Mouse (Mus musculus): Measurements from ENCODE around the gene Gm45837. TPM values are rescaled to one million over a fixed set of nuclear protein-coding genes. Genes with fewer than 3 reads are reported as not detected.
A peak's percentile ranks its signal among the peaks of the same experiment; 100 is the strongest.

Gm45837 gene
- total RNA-seq, 4 experiments from 2014 or later = 3.8 to 4.1 TPM; not detected in 2

DNA sequence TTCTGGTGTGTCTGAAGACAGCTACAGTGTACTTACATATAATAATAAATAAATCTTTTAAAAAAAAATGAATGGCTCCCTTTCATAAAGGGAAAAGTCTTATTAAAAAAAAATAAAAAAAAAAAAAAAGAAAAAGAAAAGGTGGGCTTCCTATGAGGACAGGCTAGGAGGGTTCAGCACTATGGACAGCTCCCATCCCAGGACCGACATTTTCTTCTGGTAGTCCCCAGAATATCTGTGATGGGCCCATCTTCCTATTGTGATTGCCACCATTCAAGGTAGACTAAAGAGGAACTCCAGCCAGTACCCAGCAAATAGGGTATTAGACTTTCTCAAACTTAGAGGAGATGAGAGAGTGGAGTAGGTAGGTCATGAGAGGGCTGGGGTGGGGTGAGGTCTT lies 27.2 kb downstream of the Gm45837 start:
- DNase-seq (ENCODE audit: low spot score in 2 of 2) = no peak

DNA sequence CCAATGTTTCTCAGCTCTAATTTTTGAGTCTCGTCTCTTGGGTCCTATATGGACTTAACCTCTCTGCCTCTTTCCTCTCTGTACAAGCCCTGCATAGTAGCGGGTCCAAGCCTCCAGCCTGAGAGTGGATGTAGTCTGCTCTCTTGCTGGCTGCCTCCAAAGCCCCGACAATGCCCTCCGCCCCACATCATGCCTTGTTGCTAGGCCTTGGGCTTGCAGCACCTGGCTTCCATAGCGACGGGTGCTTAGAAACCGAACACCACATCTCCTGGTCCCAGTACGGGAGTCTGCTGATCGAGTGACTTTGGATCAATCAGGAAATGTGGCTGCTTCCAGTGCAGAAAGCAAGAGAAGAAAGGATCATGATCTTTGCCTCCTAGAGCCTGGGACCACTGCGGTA lies 32.4 kb downstream of the Gm45837 start:
- DNase-seq (ENCODE audit: low spot score in 2 of 2) = no peak

DNA sequence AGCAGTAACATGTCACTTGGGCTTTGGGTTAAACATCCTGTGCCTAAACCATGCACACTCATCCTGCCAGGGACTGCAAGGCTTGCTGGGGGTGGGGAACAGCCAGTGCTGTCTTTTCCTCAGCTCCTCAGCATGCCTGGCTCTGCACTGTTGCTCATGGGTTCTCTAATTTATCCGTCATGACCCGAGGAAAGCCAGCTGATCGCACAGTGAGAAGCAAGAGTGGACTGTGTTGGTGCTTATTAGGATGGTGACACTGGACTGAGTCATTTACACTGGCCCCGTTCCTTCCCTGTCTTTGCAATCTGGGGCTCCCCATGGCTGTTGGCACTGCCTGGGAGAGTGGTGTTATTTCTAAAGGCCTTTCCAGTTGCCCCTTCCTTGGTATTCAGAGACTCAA lies 33.5 kb downstream of the Gm45837 start:
- no peak for DNase-seq (ENCODE audit: low spot score in 2 of 2)

DNA sequence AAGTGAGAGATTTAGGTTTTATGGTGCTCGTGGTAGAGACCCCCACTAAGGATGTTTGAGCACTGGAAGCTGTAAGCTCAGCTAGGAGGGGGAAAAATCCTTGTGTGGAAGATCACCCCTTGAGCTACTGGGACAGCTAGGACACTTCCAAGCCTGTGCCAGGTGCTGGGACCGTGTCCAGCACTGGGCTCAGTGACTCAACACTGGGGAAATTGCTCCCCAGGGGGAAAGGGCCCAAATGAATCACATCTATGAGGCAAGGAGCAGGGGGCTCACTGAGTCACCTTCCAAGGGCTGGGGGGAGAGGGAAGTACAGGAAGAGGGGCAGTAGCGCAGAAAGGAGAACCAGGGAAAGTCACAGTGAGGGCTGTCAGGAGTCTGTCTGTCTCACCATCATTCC lies 39.2 kb downstream of the Gm45837 start:
- no peak for DNase-seq (ENCODE audit: low spot score in 2 of 2)

DNA sequence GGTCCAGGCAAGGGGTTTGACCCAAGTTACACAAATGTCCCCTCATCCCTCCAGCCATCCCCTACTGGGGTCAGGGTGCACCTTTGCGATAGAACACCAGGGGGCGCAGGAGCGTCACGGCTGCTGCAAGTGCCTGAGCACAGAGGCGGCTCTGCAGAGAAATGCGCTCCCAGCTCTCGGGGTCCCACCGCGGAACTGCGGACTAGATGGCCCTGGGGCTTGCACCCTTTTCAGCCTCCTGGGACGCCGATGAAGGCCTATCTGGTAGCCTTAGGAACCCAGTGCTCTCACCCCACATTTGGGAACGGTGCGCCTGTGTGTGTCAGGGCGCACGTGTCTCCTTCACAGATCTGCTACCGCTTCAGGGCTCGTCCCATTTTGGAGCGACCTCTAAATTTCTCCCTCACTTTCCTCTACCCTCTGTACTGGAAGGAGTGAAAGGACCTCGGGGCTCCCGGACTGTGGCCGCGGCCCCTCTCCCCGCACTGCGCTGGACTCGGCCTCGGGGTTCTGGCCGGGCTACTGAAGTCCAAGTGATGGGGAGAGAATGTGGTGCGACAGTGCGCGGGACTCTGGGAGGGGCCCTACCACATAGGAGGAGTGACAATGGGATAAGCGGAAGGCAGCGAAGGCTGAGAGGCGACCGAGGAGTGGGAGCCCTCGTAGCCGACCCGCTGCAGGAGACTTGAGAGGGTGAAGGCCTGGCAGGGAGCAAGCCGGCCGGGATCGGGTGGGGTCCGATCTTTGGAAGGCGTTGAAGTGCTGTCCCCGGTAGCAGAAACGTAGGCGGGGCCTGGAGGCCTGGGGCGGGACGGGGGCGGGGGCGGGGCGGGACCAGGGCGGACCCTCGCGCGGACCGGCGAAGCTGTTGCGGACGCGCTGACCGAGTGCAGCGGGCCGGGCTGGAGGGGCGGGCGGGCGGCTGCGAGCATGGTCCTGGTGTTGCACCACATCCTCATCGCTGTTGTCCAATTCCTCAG lies 40.0 kb downstream of the Gm45837 start:
- peak; percentile 76 for DNase-seq (ENCODE audit: low spot score in 2 of 2)

DNA sequence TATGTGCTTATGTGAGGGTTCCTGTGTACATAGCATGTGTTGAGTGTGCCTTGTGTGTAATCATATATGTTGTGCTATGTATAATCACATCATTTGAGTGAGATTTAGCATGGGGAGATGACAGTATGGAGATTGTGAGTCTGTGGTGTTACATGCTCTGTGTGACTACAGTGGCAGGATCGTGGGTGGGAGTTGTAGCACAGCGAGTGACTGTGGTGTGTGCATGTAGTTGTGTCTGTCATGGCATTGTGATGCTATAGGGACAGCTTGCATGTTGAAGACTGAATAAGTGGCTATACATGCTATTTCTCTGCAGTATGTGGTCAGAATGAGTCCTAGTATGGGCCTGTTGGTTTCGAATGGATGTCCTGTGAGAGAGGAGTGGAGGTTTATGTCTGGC lies 42.0 kb downstream of the Gm45837 start:
- DNase-seq (ENCODE audit: low spot score in 2 of 2) = no peak

DNA sequence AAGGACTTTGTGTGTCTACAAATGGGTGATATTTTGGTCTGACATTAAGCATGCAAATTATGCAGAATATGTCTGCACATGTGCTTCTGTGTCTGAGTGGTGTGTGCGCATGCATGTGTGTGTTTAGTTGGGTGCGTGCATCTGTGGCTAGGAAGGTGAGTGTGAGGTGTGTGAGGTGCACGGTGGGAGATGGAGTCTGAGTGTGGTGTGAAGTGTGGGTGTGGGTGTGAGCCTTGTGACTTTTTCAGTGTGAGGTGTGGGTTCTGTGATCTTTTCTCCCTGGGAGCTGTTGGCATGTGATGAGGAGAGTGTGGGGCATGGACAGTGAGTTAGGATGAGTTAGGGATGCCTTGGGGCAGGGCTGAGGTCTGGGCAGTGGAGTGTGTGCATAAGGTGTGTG lies 42.6 kb downstream of the Gm45837 start:
- DNase-seq (ENCODE audit: low spot score in 2 of 2) = no peak

DNA sequence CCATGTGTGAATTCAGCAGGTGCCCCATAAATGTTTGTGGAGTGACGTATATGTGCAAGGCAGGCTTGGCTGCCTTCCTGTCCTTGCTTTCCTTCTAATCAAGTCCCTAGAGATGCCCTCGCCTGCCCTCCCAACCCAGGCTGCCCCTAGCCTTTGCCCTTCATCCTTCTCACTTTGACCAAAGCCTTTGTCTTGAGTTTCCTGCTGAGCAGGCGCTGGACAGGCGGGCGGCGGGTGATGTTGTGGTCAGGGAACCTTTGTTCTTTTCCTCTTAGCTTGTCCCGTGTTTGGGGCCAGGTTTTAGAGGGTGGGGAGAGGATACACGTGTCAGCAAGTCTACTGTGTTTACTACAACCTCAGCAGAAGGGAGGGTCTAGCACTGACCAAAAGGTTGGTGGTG lies 43.0 kb downstream of the Gm45837 start:
- no peak for DNase-seq (ENCODE audit: low spot score in 2 of 2)

DNA sequence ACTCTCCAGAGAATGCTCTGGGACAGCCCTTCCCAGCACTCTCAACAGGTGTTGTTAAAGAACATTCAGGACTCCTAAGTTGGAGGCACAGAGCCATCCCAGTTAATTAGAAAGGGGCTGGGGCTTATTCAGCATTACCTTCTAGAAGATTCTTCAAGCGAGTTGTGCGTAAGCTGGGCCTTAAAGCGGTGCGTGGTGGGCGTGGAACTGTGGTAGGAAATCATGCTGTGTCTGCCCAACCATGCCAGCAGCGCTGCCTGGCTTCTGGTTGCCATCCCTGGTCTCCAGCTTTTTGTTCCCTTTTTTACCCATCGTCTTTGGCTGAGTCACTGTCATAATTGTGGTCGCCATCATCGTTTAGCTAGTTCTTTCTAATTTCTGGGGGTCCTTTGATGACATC lies 43.8 kb downstream of the Gm45837 start:
- no peak for DNase-seq (ENCODE audit: low spot score in 2 of 2)

DNA sequence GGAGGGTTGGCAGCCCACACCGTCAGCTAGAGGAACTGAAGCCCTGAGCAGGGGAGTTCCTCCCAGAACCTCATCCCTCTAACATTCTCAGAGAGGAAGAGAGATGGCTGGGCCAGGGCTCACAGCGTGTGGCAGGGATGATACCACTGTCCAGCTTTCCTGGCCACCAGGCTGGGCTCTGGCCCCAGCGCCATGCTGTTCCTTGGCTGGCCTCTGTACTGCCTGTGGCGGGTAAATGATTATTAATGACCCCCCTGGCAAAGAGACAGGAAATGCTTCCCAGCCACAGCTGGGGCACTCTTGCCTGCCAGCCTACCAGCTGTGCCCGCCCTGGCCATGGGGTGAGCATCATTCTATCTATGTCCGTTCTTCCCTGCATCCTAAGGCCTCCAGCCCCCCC lies 44.5 kb downstream of the Gm45837 start:
- DNase-seq (ENCODE audit: low spot score in 2 of 2) = no peak

DNA sequence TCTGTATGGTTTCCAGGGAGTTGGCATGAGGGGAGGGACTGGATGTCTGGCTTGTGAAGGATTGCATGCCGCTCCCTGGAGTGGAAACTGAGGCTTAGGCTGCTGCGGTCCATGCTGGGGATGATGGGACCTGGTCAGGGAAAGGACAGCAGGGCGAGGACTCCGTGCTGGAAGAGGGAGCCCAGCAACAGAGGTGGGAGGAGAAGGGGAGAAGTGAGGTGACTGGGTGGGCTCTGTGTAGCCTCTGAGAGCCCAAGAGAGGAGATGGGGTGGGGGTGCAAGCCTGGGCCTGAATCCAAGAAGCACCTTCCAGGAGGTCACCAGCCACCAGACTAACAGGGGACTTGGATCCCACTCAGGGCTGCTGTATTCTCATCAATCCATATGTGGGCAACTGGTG lies 45.6 kb downstream of the Gm45837 start:
- DNase-seq (ENCODE audit: low spot score in 2 of 2) = no peak

DNA sequence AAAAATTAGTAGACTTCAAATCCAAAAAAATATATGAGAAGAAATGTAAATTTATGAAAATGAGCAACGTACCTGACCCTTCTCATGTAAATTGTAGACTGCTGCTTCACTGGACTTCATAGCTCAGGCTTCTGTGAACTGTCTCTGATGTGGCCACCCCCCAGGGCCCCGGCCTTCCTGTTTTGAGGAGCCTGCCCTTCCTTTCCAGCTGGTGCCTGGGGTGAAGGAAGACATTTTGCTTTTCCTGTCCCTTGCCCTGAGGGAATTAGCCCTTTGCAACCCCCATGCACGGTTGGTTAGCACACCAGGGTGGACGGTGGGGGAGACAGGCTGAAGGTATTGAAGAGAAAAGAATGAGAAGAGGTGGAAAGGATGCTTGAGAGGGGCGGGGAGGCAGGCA lies 46.1 kb downstream of the Gm45837 start:
- no peak for DNase-seq (ENCODE audit: low spot score in 2 of 2)

DNA sequence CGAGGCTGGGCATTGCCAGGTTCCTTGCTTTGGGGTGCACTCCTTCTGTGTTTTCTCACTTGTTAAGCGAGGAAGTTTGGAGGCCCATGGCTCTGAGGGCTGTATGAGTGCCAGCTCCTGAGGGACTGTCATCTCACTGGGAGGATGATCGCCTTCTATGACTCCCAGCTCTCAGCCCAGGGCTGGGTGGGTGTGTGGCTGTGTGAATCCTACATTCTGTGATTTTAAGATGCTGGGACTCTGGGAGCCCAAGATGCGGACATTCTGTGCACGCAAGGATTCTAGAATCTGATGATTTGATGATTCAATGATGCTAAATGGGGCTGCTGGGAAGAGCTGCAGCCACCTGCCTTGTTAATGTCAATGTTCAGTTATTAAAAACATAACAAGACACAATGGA lies 46.6 kb downstream of the Gm45837 start:
- no peak for DNase-seq (ENCODE audit: low spot score in 2 of 2)

DNA sequence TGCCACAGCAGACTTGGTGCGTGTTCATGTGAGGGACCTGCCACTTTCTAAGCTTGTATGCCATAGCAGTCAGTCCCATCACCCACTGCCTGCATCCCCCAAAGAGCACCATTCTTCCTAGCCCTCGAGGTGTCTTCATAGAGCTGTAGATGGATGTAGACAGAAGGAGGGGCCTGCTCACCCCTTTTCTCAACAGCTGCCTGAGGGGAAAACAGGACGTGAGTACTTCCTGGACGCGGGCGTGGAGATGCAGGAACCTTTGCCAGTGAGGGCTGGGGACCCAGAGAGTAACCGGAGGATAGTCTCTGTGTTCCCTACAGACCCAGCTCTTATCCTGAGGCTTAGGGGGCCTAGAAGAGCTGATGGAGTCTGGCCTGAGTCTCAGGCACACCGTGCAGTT lies 47.1 kb downstream of the Gm45837 start:
- DNase-seq (ENCODE audit: low spot score in 2 of 2) = no peak

DNA sequence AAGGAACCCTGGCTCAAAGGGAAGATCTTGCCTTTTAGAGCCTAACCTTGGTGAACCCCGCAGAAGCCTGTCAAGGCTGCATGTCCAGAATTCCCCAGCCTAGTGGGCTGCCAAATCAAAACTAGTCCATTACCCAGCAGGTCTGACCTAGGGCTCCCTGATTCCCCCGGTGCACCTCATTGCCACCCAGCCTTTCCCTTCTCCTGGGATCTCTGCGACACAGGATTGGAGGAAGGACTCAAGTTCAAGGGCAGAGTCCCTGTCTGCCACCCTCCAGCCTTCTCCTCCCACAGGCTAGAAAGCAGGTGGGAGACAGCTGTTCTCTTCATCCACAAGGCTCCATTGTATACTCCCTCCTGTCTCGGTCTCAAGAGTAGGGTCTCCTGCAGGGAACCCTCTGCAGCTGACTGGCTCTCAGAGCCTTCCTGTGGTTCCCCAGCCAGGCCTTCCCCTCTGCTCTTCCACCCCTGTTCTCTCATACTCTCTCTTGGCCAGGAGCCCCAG lies 47.6 kb downstream of the Gm45837 start:
- no peak for DNase-seq (ENCODE audit: low spot score in 2 of 2)

DNA sequence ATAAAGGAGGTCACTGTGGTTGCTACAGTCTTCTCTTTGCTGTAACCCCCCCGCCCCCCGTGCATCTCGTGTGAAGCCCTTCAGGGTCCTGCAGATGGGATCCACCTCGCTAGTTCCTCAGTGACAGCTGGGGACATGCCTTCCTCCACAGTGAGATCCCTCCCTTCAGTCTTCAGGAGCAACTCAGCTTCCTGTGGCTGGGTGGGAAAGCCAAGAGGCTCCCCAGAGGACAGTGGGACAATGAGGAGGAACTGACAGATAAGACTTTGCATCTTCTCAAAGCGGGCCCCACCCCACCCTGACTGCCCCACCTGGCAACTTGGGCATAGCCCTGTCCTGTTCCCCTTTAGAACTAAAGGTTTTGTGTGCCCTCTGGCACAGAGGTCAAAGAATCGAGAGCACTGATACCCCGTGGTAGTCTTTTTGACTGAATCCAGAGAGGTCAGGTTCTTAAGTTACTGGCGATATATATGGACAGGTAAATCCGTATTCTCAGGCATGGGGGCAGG lies 48.7 kb downstream of the Gm45837 start:
- DNase-seq (ENCODE audit: low spot score in 2 of 2) = no peak

DNA sequence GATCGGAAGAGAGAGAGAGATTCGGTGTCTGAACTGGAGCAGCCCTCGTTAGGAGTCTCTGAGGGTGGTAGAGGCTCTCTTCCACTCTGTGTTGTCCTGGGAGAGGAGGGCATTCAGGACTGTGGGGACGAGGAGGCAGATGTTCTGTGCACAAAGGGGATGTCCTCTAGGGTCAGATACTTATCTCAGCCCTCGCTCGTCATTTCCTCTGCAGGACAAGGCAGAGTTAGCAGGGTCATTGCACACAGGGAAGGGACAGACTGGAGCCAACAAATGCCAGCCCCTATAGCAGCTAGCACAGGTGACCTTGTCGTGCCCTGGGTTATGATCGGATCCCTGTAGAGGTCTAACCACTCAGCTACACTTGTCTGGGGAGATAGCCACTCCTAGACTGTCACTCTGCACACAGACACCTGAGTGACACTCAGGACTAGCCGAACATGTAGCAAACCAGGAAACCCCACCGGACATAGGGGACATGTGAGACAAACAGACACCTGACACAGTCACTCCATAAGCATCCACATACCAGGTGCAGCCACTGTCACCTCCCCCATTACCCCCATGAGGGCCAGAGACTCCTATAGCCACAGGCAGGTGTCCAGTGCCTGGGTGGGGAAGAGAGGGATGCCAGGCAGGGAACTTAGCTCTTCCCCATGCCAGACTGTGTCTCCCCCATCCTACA lies 49.4 kb downstream of the Gm45837 start:
- no peak for DNase-seq (ENCODE audit: low spot score in 2 of 2)

DNA sequence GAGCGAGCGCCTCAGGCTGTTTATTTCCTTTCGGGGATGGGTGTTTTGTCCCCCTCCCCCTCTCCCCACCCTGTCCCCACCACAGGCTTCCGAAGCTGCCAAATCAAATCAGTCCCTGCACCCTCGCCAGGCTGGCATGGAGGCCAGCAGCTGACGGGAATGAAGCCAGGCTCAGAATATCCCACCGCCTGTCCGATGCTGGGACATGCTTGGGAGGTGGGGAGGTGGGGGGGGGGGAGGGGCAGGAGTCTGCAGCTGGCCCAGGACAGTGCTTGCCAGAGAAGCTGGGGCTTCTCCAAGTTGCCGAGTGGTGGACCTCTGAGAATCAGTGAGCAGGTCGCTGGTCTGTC lies 49.9 kb downstream of the Gm45837 start:
- peak; percentile 67 to 84 for DNase-seq (ENCODE audit: low spot score in 2 of 2)

DNA sequence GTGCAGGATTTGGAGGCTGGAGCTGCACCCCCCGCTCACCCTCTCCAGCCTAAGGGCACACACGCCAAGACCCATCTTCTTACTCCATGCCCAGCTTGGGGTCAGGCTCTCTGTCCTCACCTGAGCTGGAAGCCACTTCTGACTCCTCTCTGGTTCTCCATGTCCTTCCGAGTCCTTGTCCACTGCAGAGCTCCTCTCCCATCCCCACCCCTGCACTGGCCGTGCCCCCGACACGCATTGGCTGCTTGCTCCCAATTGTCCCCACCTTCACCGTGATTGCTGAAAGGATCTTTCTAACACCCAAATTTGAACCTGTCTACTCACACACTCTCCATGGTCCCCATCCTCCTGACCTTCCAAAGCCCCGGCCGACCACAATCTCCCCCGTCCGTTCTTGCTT lies 50.9 kb downstream of the Gm45837 start:
- no peak for DNase-seq (ENCODE audit: low spot score in 2 of 2)

DNA sequence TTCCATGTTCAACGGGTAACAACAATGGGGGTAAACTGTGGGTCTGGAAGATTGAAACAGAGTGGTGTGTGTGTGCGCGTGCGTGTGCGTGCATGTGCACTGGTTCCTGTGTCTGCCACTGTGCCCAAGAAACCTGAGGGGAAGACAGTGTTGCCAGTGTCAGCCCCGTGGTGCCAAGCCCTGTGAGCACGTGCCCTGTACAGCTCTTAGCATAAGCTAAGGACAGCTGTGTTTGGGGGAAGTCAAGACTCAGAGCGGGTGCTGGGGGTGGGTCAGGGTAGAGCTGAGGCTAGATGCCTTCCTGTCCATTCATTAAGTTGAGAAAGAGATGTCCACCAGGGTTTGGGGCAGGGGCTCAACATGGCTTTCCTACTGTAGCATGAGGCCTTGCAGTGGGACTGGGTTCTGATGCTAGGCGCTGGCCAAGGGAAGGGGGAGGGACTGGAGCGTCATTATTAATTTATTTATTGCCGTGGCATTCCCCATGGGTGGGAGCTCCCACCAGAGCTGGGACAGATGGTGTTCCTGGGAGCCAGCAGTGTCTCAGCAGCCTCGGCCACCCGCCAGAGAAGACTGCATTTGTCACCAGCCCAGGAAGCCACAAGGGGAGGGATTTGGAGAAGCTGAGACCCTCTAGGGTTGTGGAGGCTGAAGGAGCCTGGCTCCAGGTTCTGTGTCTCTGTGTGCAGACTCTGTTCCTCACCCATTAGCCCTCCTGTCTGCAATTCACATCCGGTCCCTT lies 51.8 kb downstream of the Gm45837 start:
- no peak for DNase-seq (ENCODE audit: low spot score in 2 of 2)

DNA sequence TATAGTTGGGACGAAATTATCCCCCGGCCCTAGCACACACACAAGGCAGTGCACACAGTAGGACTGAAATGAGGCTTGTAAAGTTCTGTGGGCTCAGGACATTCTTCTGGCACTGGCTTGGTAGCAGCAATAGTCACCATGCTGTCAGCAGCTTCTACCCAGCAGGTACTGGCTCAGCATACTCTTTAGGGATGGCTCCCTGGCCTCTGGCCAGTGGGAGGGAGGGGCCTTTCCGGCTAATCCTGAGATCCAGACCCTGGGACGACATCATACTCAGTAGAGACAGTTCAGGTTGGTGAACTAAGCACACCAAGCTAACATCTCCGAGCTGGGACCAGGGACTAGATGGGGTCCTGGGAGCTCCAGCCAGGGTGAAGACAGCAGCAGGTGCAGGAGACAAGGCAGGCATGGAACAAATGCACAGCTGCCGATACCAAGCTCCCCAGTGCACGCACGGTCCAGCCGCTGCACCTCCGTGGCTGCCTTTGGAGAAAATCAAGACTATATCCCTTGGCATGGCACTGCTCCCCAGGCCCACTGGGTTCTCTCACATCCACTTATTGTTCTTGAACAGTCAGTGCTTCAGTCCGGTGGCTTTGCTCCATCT lies 53.1 kb downstream of the Gm45837 start:
- DNase-seq (ENCODE audit: low spot score in 2 of 2) = no peak
